Mouse (Mus musculus) liver, adult 2 months (tissue): ENCODE results near the gene Ptprn2.

Experiments
- CTCF ChIP-seq: fragments of 200-500 bp; IDR thresholded peaks from 2 replicates; pipeline ENCODE4 v1.5.1; 2011; ENCODE audit warnings: low read depth, low read length, control low read depth
- POLR2A ChIP-seq: fragments of 200-500 bp; IDR thresholded peaks from 2 replicates; pipeline ENCODE4 v1.6.1; 2011; ENCODE audit warnings: low read length, control low read depth; ENCODE audit not compliant: insufficient read depth; ENCODE audit errors: extremely low read depth

GRCm38 (mm10) chr12:117034506-117034905 is 549.0 kb downstream of the Ptprn2 start:
- TF ChIP-seq CTCF = no peak
- no peak for TF ChIP-seq POLR2A
